Comparison of ENCODE assay signal across 26 mouse cellular contexts in the genomic region with DNA sequence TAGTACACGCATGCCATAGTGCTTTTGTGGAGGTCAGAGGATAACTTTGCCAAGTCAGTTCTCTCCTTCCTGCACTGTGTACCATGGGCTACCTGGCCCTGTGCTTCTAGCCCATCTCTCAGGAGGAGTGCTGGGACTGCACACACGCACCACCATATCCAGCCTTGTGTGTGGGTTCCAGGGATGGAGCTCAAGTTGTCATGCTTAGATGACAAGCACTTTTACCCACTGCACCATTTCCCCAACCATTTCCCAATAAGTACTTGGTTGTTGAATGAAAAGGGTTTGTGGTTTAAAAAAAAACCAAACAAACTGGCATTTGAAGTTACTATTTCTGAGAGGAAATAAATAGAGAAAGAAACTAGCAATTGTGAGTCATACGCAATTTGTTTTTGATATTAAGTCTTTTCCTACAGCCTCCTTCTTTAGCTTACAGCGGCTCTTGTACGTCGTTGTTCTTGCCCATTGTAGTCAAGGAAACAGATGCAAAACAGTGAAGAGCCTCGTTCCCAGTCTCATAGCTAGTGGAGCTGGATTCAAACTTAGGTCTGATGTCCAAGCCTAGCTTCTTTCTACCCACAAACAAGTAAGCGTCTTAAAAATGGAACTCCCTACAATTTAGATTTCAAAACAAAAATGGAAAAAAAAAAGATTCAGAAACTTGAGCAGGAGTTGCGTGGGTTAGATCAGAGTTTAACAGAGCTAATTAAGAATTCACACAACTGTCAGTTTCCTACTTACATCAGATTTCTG. TPM values are rescaled to one million over a fixed set of nuclear protein-coding genes. Genes with fewer than 3 reads are reported as not detected.
DNase-seq lines count a peak whose midpoint lies in the region; ATAC-seq and TF ChIP-seq lines count a peak whose summit lies in the region.
"Had no signal": no experiment of that assay in that cellular context is flagged by ENCODE, and none has a peak within 500 bp of the region (broad histone marks: within the 10 kb centered on the region; RNA-seq: fewer than 3 reads in every experiment).

No protein-coding gene starts in this region.

- H3K27me3 ChIP-seq in myocyte (ENCODE audit: control insufficient read depth, insufficient read depth, insufficient read length): no peaks in the 10 kb centered on the region
- H3K27me3 ChIP-seq: CH12.LX; forebrain, embryonic 12.5 days; heart, embryonic 13.5 days; limb, embryonic 15.5 days; lung, embryonic 15.5 days; midbrain, embryonic 12.5 days; neural tube, embryonic 13.5 days had no signal

- H3K4me2 ChIP-seq in myocyte (ENCODE audit: low read depth): peak overlapping the region; percentile 18
- H3K4me2 ChIP-seq: forebrain, embryonic 12.5 days; heart, embryonic 13.5 days; limb, embryonic 15.5 days; lung, embryonic 15.5 days; midbrain, embryonic 12.5 days; neural tube, embryonic 13.5 days had no signal

- H3ac ChIP-seq in myocyte (ENCODE audit: control insufficient read depth, insufficient read length): no peak overlapping the region

- no peak for DNase-seq in frontal cortex, postnatal 14 days (ENCODE audit: low spot score in 2 of 2)
- peak; percentile 34 to 71 for DNase-seq in left cerebral cortex, postnatal 14 days (ENCODE audit: low spot score in 2 of 2)
- no peak for DNase-seq in left cerebral cortex, adult 8-10 months (ENCODE audit: low spot score in 2 of 2)
- DNase-seq in 416B (ENCODE audit: low read depth): peak; percentile 24
- no peak for DNase-seq in kidney, postnatal 4 days
- DNase-seq: adrenal gland, adult 2 months; cerebellum, adult 11-12 months; cerebellum, postnatal 10 days; gastrocnemius, postnatal 14 days; heart, postnatal 14 days; kidney, postnatal 25 days; left cerebral cortex, postnatal 4 days; lung, postnatal 4 days had no signal

- no peak overlapping the region for H3K4me3 ChIP-seq in myocyte
- H3K4me3 ChIP-seq: forebrain, embryonic 12.5 days; heart, embryonic 13.5 days; limb, embryonic 15.5 days; lung, embryonic 15.5 days; midbrain, embryonic 12.5 days; neural tube, embryonic 13.5 days had no signal

- no peaks in the 10 kb centered on the region for H3K79me2 ChIP-seq in myocyte (ENCODE audit: control insufficient read depth, insufficient read depth)

- H3K36me3 ChIP-seq in myocyte (ENCODE audit: control insufficient read depth, insufficient read depth): no peaks in the 10 kb centered on the region
- H3K36me3 ChIP-seq: forebrain, embryonic 12.5 days; G1E; heart, embryonic 13.5 days; limb, embryonic 15.5 days; lung, embryonic 15.5 days; midbrain, embryonic 12.5 days; neural tube, embryonic 13.5 days had no signal

- peak; percentile 77 for ATAC-seq in frontal cortex, adult (ENCODE audit: low TSS enrichment)
- ATAC-seq in erythroblast, adult 5-6 weeks (replicated peaks; ENCODE audit: low FRiP score, poor library complexity, severe bottlenecking): no peak
- ATAC-seq: hindbrain, postnatal 0 days; intestine, embryonic 16.5 days had no signal

- intact Hi-C loops in left cerebral cortex, postnatal 14 days (cut with DNase I): no loop called here

- TF ChIP-seq POLR2A in myocyte (IDR thresholded peaks at IDR 0.05; ENCODE audit: insufficient read length, low read depth): no peak

TF ChIP-seq in myocyte, 11 proteins besides CTCF, POLR2A, EP300 and RAD21:
- TF ChIP-seq TCF3 (IDR thresholded peaks at IDR 0.05; ENCODE audit: insufficient read length, low read depth) (no peak), TCF12 (IDR thresholded peaks at IDR 0.05; ENCODE audit: insufficient read depth, poor library complexity, severe bottlenecking) (no peak), MAX (IDR thresholded peaks at IDR 0.05; ENCODE audit: low read depth) (no peak), MYOD1 (IDR thresholded peaks at IDR 0.05; ENCODE audit: control insufficient read depth in 1 of 3, insufficient read length in 2 of 3, low read depth in 2 of 3) (no peak), USF1 (IDR thresholded peaks at IDR 0.05; ENCODE audit: low read depth) (no peak), E2F4 (IDR thresholded peaks at IDR 0.05; ENCODE audit: insufficient read depth) (no peak)

RNA-seq across cellular contexts. Expression of a gene that starts 38.3 kb away (rescaled TPM):
- 100 to 1,000 TPM; 134 TPM for total RNA-seq in left cerebral cortex, postnatal 14 days (2021)
- 10 to 100 TPM; 77.8 to 89.9 (median 85.9) TPM for total RNA-seq in left cerebral cortex, adult 8-10 months (2022)
- 1.1 TPM for polyA plus RNA-seq in myocyte (2012; fragmentation: generic; extraction: Trizol)
- not detected in 2 replicates for total RNA-seq in erythroblast, adult 5-6 weeks (2015; ENCODE audit: low replicate concordance)
- total RNA-seq in erythroblast, adult 5-6 weeks (2017; ENCODE audit: low replicate concordance): 0.14 TPM in 1 of 2 replicates, not detected in the other
- polyA plus RNA-seq: G1E had no signal

Comparison
In these comparisons a context has a peak if more than half of its experiments do, and no peak if none do; other contexts are left out.
1. DNase-seq: peak in left cerebral cortex, postnatal 14 days (2 of 2) and 416B (single experiment); none in frontal cortex, postnatal 14 days (0 of 2), left cerebral cortex, adult 8-10 months (0 of 2) and kidney, postnatal 4 days (0 of 2).
2. RNA of a gene that starts 38.3 kb away (total RNA-seq): 134 TPM in left cerebral cortex, postnatal 14 days and 77.8 to 89.9 TPM in left cerebral cortex, adult 8-10 months; 0.14 TPM in erythroblast, adult 5-6 weeks; every median in the first group is over 10 times any median in the second.